ENCODE assay signal across 8 mouse cellular contexts in the genomic region with DNA sequence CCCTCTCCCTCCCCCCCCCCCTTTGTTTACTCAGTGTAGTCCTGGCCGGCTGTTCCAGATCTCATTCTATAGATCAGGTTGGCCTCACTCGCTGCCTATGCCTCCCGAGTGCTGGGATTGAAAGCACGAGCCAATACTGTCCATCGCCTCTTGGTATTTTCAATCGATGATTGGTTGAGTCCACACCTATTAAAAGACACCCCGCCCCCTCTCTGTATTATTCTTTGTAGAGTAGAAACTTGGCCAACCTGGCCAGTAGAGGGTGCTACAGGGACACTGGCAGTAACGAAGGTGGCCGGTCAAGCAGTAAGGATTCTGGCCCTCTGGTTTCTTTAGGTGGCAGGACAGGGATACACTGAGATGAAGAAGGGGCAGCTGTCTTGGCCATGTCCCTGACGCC. TPM values are rescaled to one million over a fixed set of nuclear protein-coding genes. Genes with fewer than 3 reads are reported as not detected.
DNase-seq lines count a peak whose midpoint lies in the region; ATAC-seq lines count a peak whose summit lies in the region.

No protein-coding gene starts in this region.

- 7% methylated on average over 10 of the region's 10 CpGs for WGBS in liver, embryonic 16.5 days (ENCODE audit: insufficient replicate concordance)
- WGBS in neural tube, embryonic 15.5 days = 7% methylated on average over 10 of the region's 10 CpGs

- no peaks in the 10 kb centered on the region for H3K36me3 ChIP-seq in liver, embryonic 16.5 days (ENCODE audit: control insufficient read depth, insufficient read depth)
- no peaks in the 10 kb centered on the region for H3K36me3 ChIP-seq in neural tube, embryonic 15.5 days

- H3K9ac ChIP-seq in liver, embryonic 16.5 days (ENCODE audit: low read depth, low read length) = no peak overlapping the region
- no peak overlapping the region for H3K9ac ChIP-seq in neural tube, embryonic 15.5 days (replicated peaks)

- H3K4me1 ChIP-seq in liver, embryonic 16.5 days (ENCODE audit: control insufficient read depth, low read depth, low read length) = no peaks in the 10 kb centered on the region
- H3K4me1 ChIP-seq in neural tube, embryonic 15.5 days = peaks cover 11% of the 10 kb centered on the region

- DNase-seq in ovary, postnatal 14 days (ENCODE audit: low spot score) = peak; percentile 59
- DNase-seq in ovary, postnatal 10 days (ENCODE audit: low spot score) = no peak
- peak; percentile 73 for DNase-seq in cerebellum, adult 11-12 months
- peak; percentile 22 for DNase-seq in gastrocnemius, postnatal 14 days
- peak; percentile 75 for DNase-seq in kidney, adult 11 months
- DNase-seq in urinary bladder, postnatal 14 days (ENCODE audit: low spot score) = peak; percentile 75

- intact Hi-C loops in gastrocnemius, postnatal 14 days (cut with DNase I; ENCODE audit: low total_unique reads) = loop anchor here (5.0 kb wide), 1 partner anchor 112 kb away; no protein-coding TSS in a partner anchor

- ATAC-seq in liver, embryonic 16.5 days (ENCODE audit: low read depth) = peak; percentile 41; the same call in 1 of the 2 replicates
- ATAC-seq in neural tube, embryonic 15.5 days (ENCODE audit: low FRiP score) = no peak

- no peaks in the 10 kb centered on the region; the same call in none of the 2 replicates for H3K27me3 ChIP-seq in liver, embryonic 16.5 days (ENCODE audit: control insufficient read depth, insufficient read depth, low read depth, low read length)
- peaks cover 4% of the 10 kb centered on the region; the same call in 1 of the 2 replicates for H3K27me3 ChIP-seq in neural tube, embryonic 15.5 days (replicated peaks)

- no peak overlapping the region for H3K4me3 ChIP-seq in liver, embryonic 16.5 days (ENCODE audit: low read depth, low read length)
- no peak overlapping the region for H3K4me3 ChIP-seq in neural tube, embryonic 15.5 days (replicated peaks)

- H3K9me3 ChIP-seq in liver, embryonic 16.5 days (replicated peaks; ENCODE audit: control insufficient read depth, low read length) = no peaks in the 10 kb centered on the region
- no peaks in the 10 kb centered on the region for H3K9me3 ChIP-seq in neural tube, embryonic 15.5 days (replicated peaks)

- no peak overlapping the region for H3K27ac ChIP-seq in liver, embryonic 16.5 days (ENCODE audit: low read length)
- H3K27ac ChIP-seq in neural tube, embryonic 15.5 days (replicated peaks) = no peak overlapping the region

- H3K4me2 ChIP-seq in liver, embryonic 16.5 days (ENCODE audit: low read depth, low read length) = no peak overlapping the region
- 0 out of 2 replicates have a peak overlapping the region, but pooled peaks have one; percentile 4 for H3K4me2 ChIP-seq in neural tube, embryonic 15.5 days

RNA-seq across cellular contexts. Expression of gene Ifnl2, which starts 19.8 kb away (rescaled TPM):
- total RNA-seq in gastrocnemius, postnatal 14 days (2021) = not detected
- polyA plus RNA-seq in liver, embryonic 16.5 days (2015; fragmentation: Nextera tagmentation; extraction: Ambion mirVana) = not detected in 2 replicates
- not detected in 2 replicates for polyA plus RNA-seq in neural tube, embryonic 15.5 days (2015; fragmentation: Nextera tagmentation; extraction: Ambion mirVana)

RNA-seq across cellular contexts. Expression of gene Ifnl3, which starts 32.2 kb away (rescaled TPM):
- total RNA-seq in gastrocnemius, postnatal 14 days (2021) = not detected
- not detected in 2 replicates for polyA plus RNA-seq in liver, embryonic 16.5 days (2015; fragmentation: Nextera tagmentation; extraction: Ambion mirVana)
- polyA plus RNA-seq in neural tube, embryonic 15.5 days (2015; fragmentation: Nextera tagmentation; extraction: Ambion mirVana) = not detected in 2 replicates

RNA-seq across cellular contexts. Expression of gene Lrfn1, which starts 38.6 kb away (rescaled TPM):
- 1 to 10 TPM; 1.2 to 1.4 TPM for total RNA-seq in gastrocnemius, postnatal 14 days (2021)
- 0.12 and 0.15 TPM in 2 replicates for polyA plus RNA-seq in liver, embryonic 16.5 days (2015; fragmentation: Nextera tagmentation; extraction: Ambion mirVana)
- polyA plus RNA-seq in neural tube, embryonic 15.5 days (2015; fragmentation: Nextera tagmentation; extraction: Ambion mirVana) = 16.0 and 18.7 TPM in 2 replicates

RNA-seq across cellular contexts. Expression of gene Sycn, which starts 50.3 kb away (rescaled TPM):
- not detected for total RNA-seq in gastrocnemius, postnatal 14 days (2021)
- polyA plus RNA-seq in liver, embryonic 16.5 days (2015; fragmentation: Nextera tagmentation; extraction: Ambion mirVana) = 0.53 and 2.5 TPM in 2 replicates
- polyA plus RNA-seq in neural tube, embryonic 15.5 days (2015; fragmentation: Nextera tagmentation; extraction: Ambion mirVana) = 1.3 TPM in 1 of 2 replicates, not detected in the other

RNA-seq across cellular contexts. Expression of gene Gmfg, which starts 53.2 kb away (rescaled TPM):
- 1 to 10 TPM; 5.3 to 5.9 TPM for total RNA-seq in gastrocnemius, postnatal 14 days (2021)
- 35.6 and 38.6 TPM in 2 replicates for polyA plus RNA-seq in liver, embryonic 16.5 days (2015; fragmentation: Nextera tagmentation; extraction: Ambion mirVana)
- polyA plus RNA-seq in neural tube, embryonic 15.5 days (2015; fragmentation: Nextera tagmentation; extraction: Ambion mirVana) = 5.3 and 33.8 TPM in 2 replicates

Comparison
In these comparisons a context has a peak if more than half of its experiments do, and no peak if none do; other contexts are left out.
1. RNA of gene Lrfn1, which starts 38.6 kb away (polyA plus RNA-seq): 16.0 to 18.7 TPM in neural tube, embryonic 15.5 days; 0.12 to 0.15 TPM in liver, embryonic 16.5 days; every median in the first group is over 10 times any median in the second.